Mouse (Mus musculus): ENCODE measurements around the gene Stxbp1. TPM values are rescaled to one million over a fixed set of nuclear protein-coding genes. Genes with fewer than 3 reads are reported as not detected.

The Stxbp1 gene
- polyA plus RNA-seq, 1 experiment from 2014 or later, result 28.3 TPM

DNA sequence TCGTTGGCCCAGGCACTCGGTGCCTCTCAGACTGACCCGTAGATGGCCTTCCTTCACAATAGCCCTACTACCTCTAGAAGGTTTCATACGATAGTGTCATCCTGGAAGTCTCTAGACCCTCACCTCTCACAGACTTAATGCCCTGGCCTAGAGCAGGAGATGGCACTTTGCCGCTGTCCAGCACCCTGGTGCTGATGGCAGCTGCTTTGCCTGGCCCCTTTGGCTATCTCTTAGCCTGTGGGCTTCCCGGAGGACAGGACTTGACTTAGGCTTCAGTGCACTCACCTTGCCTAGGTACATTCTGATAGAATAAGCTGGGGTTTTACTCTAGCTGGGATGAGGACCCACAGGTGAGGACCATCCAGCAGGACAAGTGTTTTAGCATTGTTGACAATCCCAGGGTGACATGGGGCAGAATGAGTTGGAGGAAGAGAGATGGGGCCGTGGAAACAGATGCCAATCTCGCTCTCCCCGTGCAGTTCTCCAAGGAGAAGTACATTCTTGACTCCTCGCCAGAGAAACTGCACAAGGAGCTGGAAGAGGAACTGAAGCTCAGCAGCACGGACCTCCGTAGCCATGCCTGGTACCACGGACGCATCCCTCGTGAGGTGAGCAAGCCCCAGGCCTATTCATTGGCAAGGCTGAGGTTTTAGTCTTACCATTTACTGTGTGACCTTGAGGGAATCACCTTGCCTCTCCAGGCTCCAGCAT is 102.6 kb downstream of the Stxbp1 start:
- ATAC-seq (ENCODE audit: insufficient number of reproducible peaks, insufficient read depth, low FRiP score, low TSS enrichment), result no peak
- WGBS, result 78% methylated on average over 15 of the region's 15 CpGs
- Histone ChIP-seq H3K27me3 (peaks cover 17% of the 10 kb centered on the region; the same call in 1 of the 2 replicates), H3K4me3 (no peak overlapping the region), H3K9ac (no peak overlapping the region), H3K27ac (no peak overlapping the region), H3K4me2 (replicated peaks) (no peak overlapping the region), H3K36me3 (peaks cover 17% of the 10 kb centered on the region), H3K4me1 (peaks cover 18% of the 10 kb centered on the region), H3K9me3 (no peaks in the 10 kb centered on the region)

DNA sequence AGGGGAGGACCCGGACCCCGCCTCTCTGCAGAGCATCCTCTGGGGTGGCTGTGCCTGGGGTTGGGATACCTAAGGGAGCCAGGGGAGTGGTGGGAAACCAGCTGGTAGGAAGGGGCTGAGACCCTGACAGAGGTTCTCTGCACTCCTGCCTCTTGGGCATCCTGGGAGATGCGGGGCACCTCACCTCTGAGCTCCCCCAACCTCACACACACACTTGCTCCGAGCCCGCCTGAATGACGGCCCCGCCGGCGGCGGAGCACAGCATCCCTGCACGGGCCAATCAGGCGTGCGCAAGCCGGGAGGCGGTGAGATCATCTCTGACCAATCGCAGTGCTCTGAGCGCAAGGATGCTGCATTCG is 104.9 kb downstream of the Stxbp1 start:
- Histone ChIP-seq H3K27me3 (peaks cover 17% of the 10 kb centered on the region; the same call in 1 of the 2 replicates), H3K4me1 (peaks cover 18% of the 10 kb centered on the region), H3K27ac (0 out of 2 replicates have a peak overlapping the region, but pooled peaks have one; percentile 5), H3K9me3 (no peaks in the 10 kb centered on the region), H3K9ac (no peak overlapping the region), H3K4me3 (peak overlapping the region; percentile 52), H3K36me3 (peaks cover 12% of the 10 kb centered on the region), H3K4me2 (replicated peaks) (peak overlapping the region; percentile 96)
- 4% methylated on average over 18 of the region's 18 CpGs for WGBS
- peak; percentile 62; the same call in 1 of the 2 replicates for ATAC-seq (ENCODE audit: insufficient number of reproducible peaks, insufficient read depth, low FRiP score, low TSS enrichment)

DNA sequence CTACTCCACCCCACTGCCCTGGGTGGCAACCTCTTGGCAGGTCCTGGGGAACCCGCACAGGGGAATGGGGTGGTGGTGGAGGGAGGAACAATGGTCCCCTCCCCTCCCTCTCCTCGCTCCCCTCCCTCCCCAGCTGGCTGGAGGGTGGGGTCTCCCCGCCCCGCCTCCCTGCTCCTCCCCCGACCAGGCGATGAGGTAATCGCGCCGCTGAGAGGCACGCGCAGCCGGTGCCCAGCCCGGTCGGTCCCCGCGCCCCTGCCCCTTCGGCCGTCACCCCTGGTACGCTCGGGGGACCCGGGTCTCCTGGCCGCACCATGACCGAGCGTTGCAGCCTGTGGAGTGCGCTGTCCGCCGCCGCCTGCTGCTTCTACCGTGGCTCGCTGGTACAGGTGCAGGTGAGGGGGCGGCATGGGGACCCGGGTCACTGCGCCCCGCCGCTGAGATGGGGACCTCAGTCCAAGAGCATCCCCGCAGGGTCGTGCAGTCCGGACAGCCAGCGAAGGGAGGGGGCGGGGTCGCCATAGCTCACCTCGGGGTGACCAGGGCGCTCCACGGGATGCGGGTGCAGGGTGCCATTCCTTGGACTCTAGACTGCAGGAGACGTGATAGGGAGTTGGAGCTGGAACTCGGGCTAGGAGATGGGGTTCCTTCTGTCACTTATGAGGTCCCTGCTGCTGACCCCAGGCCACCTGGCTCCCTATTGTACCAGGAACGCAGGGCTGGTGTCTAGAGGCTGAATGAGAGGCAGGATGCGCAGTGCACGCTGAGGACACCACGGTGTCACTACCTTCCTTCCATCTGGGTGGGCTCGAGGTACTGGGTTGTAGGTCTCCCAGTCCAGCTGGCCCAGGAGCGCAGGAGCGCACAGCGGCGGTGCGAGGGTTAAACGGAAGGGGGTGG is 105.5 kb downstream of the Stxbp1 start:
- peak; percentile 31; the same call in 1 of the 2 replicates for ATAC-seq (ENCODE audit: insufficient number of reproducible peaks, insufficient read depth, low FRiP score, low TSS enrichment)
- H3K4me2 ChIP-seq (replicated peaks), result peak overlapping the region; percentile 96
- H3K4me3 ChIP-seq, result peak overlapping the region; percentile 52
- 3% methylated on average over 50 of the region's 58 CpGs for WGBS
- peaks cover 18% of the 10 kb centered on the region for H3K4me1 ChIP-seq
- H3K27me3 ChIP-seq, result peaks cover 17% of the 10 kb centered on the region; the same call in 1 of the 2 replicates
- 0 out of 2 replicates have a peak overlapping the region, but pooled peaks have one; percentile 5 for H3K27ac ChIP-seq
- no peaks in the 10 kb centered on the region for H3K9me3 ChIP-seq
- peaks cover 9% of the 10 kb centered on the region for H3K36me3 ChIP-seq
- H3K9ac ChIP-seq, result peak overlapping the region; percentile 46

DNA sequence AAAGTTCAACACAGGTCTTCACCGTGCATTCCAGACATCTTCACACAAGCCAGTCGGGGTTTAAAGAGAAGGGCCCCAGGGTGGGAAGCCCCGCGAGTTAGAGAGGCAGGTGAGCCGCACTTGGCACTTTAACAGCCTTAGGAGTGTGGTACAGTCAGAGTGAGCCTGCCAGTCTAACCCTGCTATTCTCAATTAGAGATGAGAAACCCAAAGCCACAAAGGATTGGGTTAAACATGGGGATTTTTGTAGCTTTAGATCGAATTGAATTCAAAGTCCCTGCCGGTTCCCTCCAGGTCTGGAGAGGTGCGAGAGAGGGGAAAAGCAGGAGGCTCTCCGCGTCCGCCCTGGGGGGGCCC is 106.2 kb downstream of the Stxbp1 start, which contains the start of gene 6330409D20Rik:
Gene 6330409D20Rik (minus strand): TSS at position 101 of the 357 bp plus-strand sequence.
- Histone ChIP-seq H3K4me3 (peak within 1 kb of the TSS; percentile 52), H3K9me3 (no peaks in the 10 kb centered on the region), H3K4me2 (replicated peaks) (peak within 1 kb of the TSS; percentile 96), H3K9ac (peak within 1 kb of the TSS; percentile 46), H3K27ac (0 out of 2 replicates have a peak within 1 kb of the TSS, but pooled peaks have one; percentile 5), H3K27me3 (peaks cover 17% of the 10 kb centered on the region; the same call in 1 of the 2 replicates), H3K36me3 (peaks cover 3% of the 10 kb centered on the region), H3K4me1 (peaks cover 18% of the 10 kb centered on the region)
- 9% methylated on average over 11 of the region's 11 CpGs for WGBS
- no peak for ATAC-seq (ENCODE audit: insufficient number of reproducible peaks, insufficient read depth, low FRiP score, low TSS enrichment)

DNA sequence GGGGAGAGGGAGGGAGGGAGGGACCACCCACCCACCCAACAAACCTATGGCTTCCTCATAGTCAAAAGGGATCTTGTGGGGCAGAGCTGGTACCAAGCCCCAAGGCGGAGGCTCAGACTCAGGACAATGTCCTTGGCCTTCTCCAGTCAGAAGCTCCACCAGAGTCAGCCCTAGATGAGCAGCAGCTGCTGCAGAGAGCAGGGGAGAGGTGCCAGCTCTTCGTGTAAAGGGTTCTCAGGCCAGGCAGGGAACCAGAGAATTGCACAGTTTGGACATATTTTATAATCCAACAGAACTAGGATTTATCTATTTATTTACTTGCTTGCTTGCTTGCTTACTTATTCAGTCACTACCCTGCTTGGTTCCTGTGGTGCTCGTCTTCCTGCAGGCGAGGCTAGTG is 107.7 kb downstream of the Stxbp1 start:
- no peaks in the 10 kb centered on the region for H3K36me3 ChIP-seq
- H3K27ac ChIP-seq, result no peak overlapping the region
- ATAC-seq (ENCODE audit: insufficient number of reproducible peaks, insufficient read depth, low FRiP score, low TSS enrichment), result no peak
- H3K4me1 ChIP-seq, result peaks cover 27% of the 10 kb centered on the region
- no peak overlapping the region for H3K9ac ChIP-seq
- no peaks in the 10 kb centered on the region for H3K9me3 ChIP-seq
- 79% methylated on average over 4 of the region's 4 CpGs for WGBS
- no peak overlapping the region for H3K4me3 ChIP-seq
- peaks cover 17% of the 10 kb centered on the region; the same call in 1 of the 2 replicates for H3K27me3 ChIP-seq
- H3K4me2 ChIP-seq (replicated peaks), result no peak overlapping the region

Other genes starting within 250 kb of the Stxbp1 start
- 26.4 and 28.1 TPM in 2 replicates for gene St6galnac6, start 247.5 kb downstream of the Stxbp1 start, polyA plus RNA-seq (2016; fragmentation: Nextera tagmentation; extraction: Ambion mirVana)
- gene Ak1, start 225.5 kb downstream of the Stxbp1 start, polyA plus RNA-seq (2016; fragmentation: Nextera tagmentation; extraction: Ambion mirVana), result 19.4 and 24.1 TPM in 2 replicates
- gene Eng, start 200.7 kb downstream of the Stxbp1 start, polyA plus RNA-seq (2016; fragmentation: Nextera tagmentation; extraction: Ambion mirVana), result 32.1 and 36.4 TPM in 2 replicates
- 31.1 and 32.3 TPM in 2 replicates for gene Fpgs, start 143.1 kb downstream of the Stxbp1 start, polyA plus RNA-seq (2016; fragmentation: Nextera tagmentation; extraction: Ambion mirVana)
- gene Cdk9, start 134.2 kb downstream of the Stxbp1 start, polyA plus RNA-seq (2016; fragmentation: Nextera tagmentation; extraction: Ambion mirVana), result 121 and 126 TPM in 2 replicates
- gene Sh2d3c, start 126.2 kb downstream of the Stxbp1 start, polyA plus RNA-seq (2016; fragmentation: Nextera tagmentation; extraction: Ambion mirVana), result 27.6 and 29.1 TPM in 2 replicates
- 0.34 and 0.43 TPM in 2 replicates for gene 6330409D20Rik, start 106.2 kb downstream of the Stxbp1 start, polyA plus RNA-seq (2016; fragmentation: Nextera tagmentation; extraction: Ambion mirVana)
- gene Tor2a, start 90.0 kb downstream of the Stxbp1 start, polyA plus RNA-seq (2016; fragmentation: Nextera tagmentation; extraction: Ambion mirVana), result 61.5 and 67.0 TPM in 2 replicates
- 0.23 and 0.34 TPM in 2 replicates for gene Ttc16, start 71.6 kb downstream of the Stxbp1 start, polyA plus RNA-seq (2016; fragmentation: Nextera tagmentation; extraction: Ambion mirVana)
- 3.3 and 6.4 TPM in 2 replicates for gene Ptrh1, start 71.5 kb downstream of the Stxbp1 start, polyA plus RNA-seq (2016; fragmentation: Nextera tagmentation; extraction: Ambion mirVana)
- 0.74 and 1.6 TPM in 2 replicates for gene Cfap157, start 62.8 kb downstream of the Stxbp1 start, polyA plus RNA-seq (2016; fragmentation: Nextera tagmentation; extraction: Ambion mirVana)
- 48.8 and 54.7 TPM in 2 replicates for gene Fam129b, start 28.9 kb upstream of the Stxbp1 start, polyA plus RNA-seq (2016; fragmentation: Nextera tagmentation; extraction: Ambion mirVana)
- 160 and 169 TPM in 2 replicates for gene Rpl12, start 114.3 kb upstream of the Stxbp1 start, polyA plus RNA-seq (2016; fragmentation: Nextera tagmentation; extraction: Ambion mirVana)
- 14.3 and 14.4 TPM in 2 replicates for gene Lrsam1, start 114.4 kb upstream of the Stxbp1 start, polyA plus RNA-seq (2016; fragmentation: Nextera tagmentation; extraction: Ambion mirVana)
- 24.3 and 25.5 TPM in 2 replicates for gene Slc2a8, start 134.8 kb upstream of the Stxbp1 start, polyA plus RNA-seq (2016; fragmentation: Nextera tagmentation; extraction: Ambion mirVana)